Mouse (Mus musculus) gastrocnemius, adult 2 months (tissue): ENCODE measurements at regions not wholly inside any gene's neighbourhood (a gene's known extent, or its start where the extent isn't known, plus 50 kb on each side); places are given as distances from the start of the nearest gene placed in this dataset.

Experiments used
- DNase-seq: peaks from one replicate; pipeline ENCODE4 v3.0.0; 2022
- H3K27ac ChIP-seq: fragments of 200-600 bp; 2 replicates; pipeline ENCODE4 v1.8.1; 2022; ENCODE audit warnings: mild to moderate bottlenecking
- H3K4me3 ChIP-seq: fragments of 200-600 bp; 2 replicates; pipeline ENCODE4 v1.8.1; 2022; ENCODE audit warnings: mild to moderate bottlenecking, moderate library complexity
- CTCF ChIP-seq: fragments of 200-600 bp; IDR thresholded peaks from 2 replicates; pipeline ENCODE4 v1.8.1; 2022; ENCODE audit warnings: antibody characterized with exemption, mild to moderate bottlenecking, moderate library complexity
- intact Hi-C: fragments of 180-260 bp; cut with DNase I; formaldehyde crosslinking; loops from one replicate; pipeline ENCODE4 v1.15.1; 2025

- no peak overlapping the region for H3K27ac ChIP-seq
- DNase-seq, result no peak
- H3K4me3 ChIP-seq, result no peak overlapping the region
- intact Hi-C loops, result no loop called here
- no peak for TF ChIP-seq CTCF
Measured at GRCm38 (mm10) chr6:31658447-31659199, 94.8 kb upstream of the Podxl start.

GRCm38 (mm10) chr6:31650791-31651476 lies 87.2 kb upstream of the Podxl start:
- no peak overlapping the region for H3K27ac ChIP-seq
- no peak overlapping the region for H3K4me3 ChIP-seq
- TF ChIP-seq CTCF, result no peak
- no peak for DNase-seq
- intact Hi-C loops, result no loop called here

- no peak for DNase-seq
- Histone ChIP-seq H3K27ac (no peak overlapping the region), H3K4me3 (no peak overlapping the region)
- intact Hi-C loops, result no loop called here
- TF ChIP-seq CTCF, result no peak
Measured at GRCm38 (mm10) chr6:31645261-31645660, 81.5 kb upstream of the Podxl start.

GRCm38 (mm10) chr6:31644504-31644903 lies 80.7 kb upstream of the Podxl start:
- intact Hi-C loops, result no loop called here
- Histone ChIP-seq H3K27ac (no peak overlapping the region), H3K4me3 (no peak overlapping the region)
- no peak for TF ChIP-seq CTCF
- no peak for DNase-seq

GRCm38 (mm10) chr6:31642451-31642942 lies 78.7 kb upstream of the Podxl start:
- DNase-seq, result peak; percentile 69
- intact Hi-C loops, result no loop called here
- Histone ChIP-seq H3K4me3 (peak overlapping the region; percentile 41), H3K27ac (peak overlapping the region; percentile 83)
- no peak for TF ChIP-seq CTCF

- TF ChIP-seq CTCF, result no peak
- DNase-seq, result no peak
- peak overlapping the region; percentile 83 for H3K27ac ChIP-seq
- H3K4me3 ChIP-seq, result no peak overlapping the region
- intact Hi-C loops, result no loop called here
Measured at GRCm38 (mm10) chr6:31640745-31641144, 77.0 kb upstream of the Podxl start.

GRCm38 (mm10) chr6:31639460-31639859 lies 75.7 kb upstream of the Podxl start:
- Histone ChIP-seq H3K4me3 (no peak overlapping the region), H3K27ac (peak overlapping the region; percentile 76)
- TF ChIP-seq CTCF, result peak; percentile 79
- intact Hi-C loops, result loop anchor here (1.0 kb wide), 1 partner anchor 114 kb away; no protein-coding TSS in a partner anchor
- peak; percentile 76 for DNase-seq

GRCm38 (mm10) chr6:31638434-31639220 lies 74.8 kb upstream of the Podxl start:
- no peak for TF ChIP-seq CTCF

GRCm38 (mm10) chr6:31637371-31638052 lies 73.7 kb upstream of the Podxl start:
- Histone ChIP-seq H3K27ac (peak overlapping the region; percentile 76), H3K4me3 (no peak overlapping the region)
- no peak for DNase-seq
- TF ChIP-seq CTCF, result no peak; the same call in 1 of the 2 replicates
- intact Hi-C loops, result no loop called here

More at GRCm38 (mm10) chr6:31638434-31639220, 74.8 kb upstream of the Podxl start:
- intact Hi-C loops, result loop anchor here (1.0 kb wide), 1 partner anchor 113 kb away; no protein-coding TSS in a partner anchor
- Histone ChIP-seq H3K4me3 (no peak overlapping the region), H3K27ac (peak overlapping the region; percentile 76)
- DNase-seq, result peak; percentile 41

- intact Hi-C loops, result no loop called here
- Histone ChIP-seq H3K4me3 (no peak overlapping the region), H3K27ac (peak overlapping the region; percentile 40; the same call in 1 of the 2 replicates)
- no peak for TF ChIP-seq CTCF
- no peak for DNase-seq
Measured at GRCm38 (mm10) chr6:31636954-31637353, 73.2 kb upstream of the Podxl start.

GRCm38 (mm10) chr6:31632485-31632884 lies 68.7 kb upstream of the Podxl start:
- intact Hi-C loops, result no loop called here
- no peak overlapping the region for H3K4me3 ChIP-seq
- H3K27ac ChIP-seq, result no peak overlapping the region
- no peak for DNase-seq
- no peak for TF ChIP-seq CTCF

GRCm38 (mm10) chr6:31630009-31630408 lies 66.2 kb upstream of the Podxl start:
- no peak for DNase-seq
- no peak for TF ChIP-seq CTCF
- intact Hi-C loops, result no loop called here
- Histone ChIP-seq H3K4me3 (no peak overlapping the region), H3K27ac (no peak overlapping the region)
